Mouse (Mus musculus) embryonic facial prominence, embryonic 14.5 days (tissue): ENCODE data around the gene Hspa12a. TPM values are rescaled to one million over a fixed set of nuclear protein-coding genes. Genes with fewer than 3 reads are reported as not detected.

ENCODE experiments used
- ATAC-seq: fragments of 200-750 bp; cut with Nextera tagmentation; 2 replicates; pipeline ENCODE4 v1.8.0; 2017; ENCODE audit warnings: low read depth, moderate number of reproducible peaks, moderate TSS enrichment
- DNase-seq: peaks from one replicate; pipeline ENCODE4 v3.0.0-alpha.2; 2015; ENCODE audit warnings: low spot score
- H3K27ac ChIP-seq: fragments of 300-500 bp; sonication (generic); replicated peaks from 2 replicates; pipeline ENCODE4 v1.5.1; 2014; ENCODE audit warnings: low read depth, mild to moderate bottlenecking, low read length, moderate library complexity
- H3K27me3 ChIP-seq: fragments of 300-500 bp; sonication (generic); replicated peaks from 2 replicates; pipeline ENCODE4 v1.6.1; 2014; ENCODE audit warnings: low read length; ENCODE audit not compliant: control insufficient read depth, insufficient read depth
- H3K36me3 ChIP-seq: fragments of 300-500 bp; sonication (generic); 2 replicates; pipeline ENCODE4 v1.6.1; 2014; ENCODE audit warnings: low read length, mixed read lengths; ENCODE audit not compliant: control insufficient read depth, insufficient read depth
- H3K4me1 ChIP-seq: fragments of 300-500 bp; sonication (generic); 2 replicates; pipeline ENCODE4 v1.6.1; 2014; ENCODE audit warnings: antibody characterized with exemption, low read length; ENCODE audit not compliant: control insufficient read depth, insufficient read depth
- H3K4me2 ChIP-seq: fragments of 300-500 bp; sonication (generic); 2 replicates; pipeline ENCODE4 v1.6.1; 2014; ENCODE audit warnings: low read depth, mild to moderate bottlenecking, low read length, moderate library complexity, mixed read lengths
- H3K4me3 ChIP-seq: fragments of 300-500 bp; sonication (generic); 2 replicates; pipeline ENCODE4 v1.5.1; 2014; ENCODE audit warnings: low read depth, mild to moderate bottlenecking, low read length
- H3K9ac ChIP-seq: fragments of 300-500 bp; sonication (generic); 2 replicates; pipeline ENCODE4 v1.6.1; 2014; ENCODE audit warnings: low read depth, mild to moderate bottlenecking, low read length, moderate library complexity, mixed read lengths
- H3K9me3 ChIP-seq: fragments of 300-500 bp; sonication (generic); 2 replicates; pipeline ENCODE4 v1.6.1; 2016; ENCODE audit warnings: low read length; ENCODE audit not compliant: control insufficient read depth
- WGBS: fragments of 180-500 bp; shearing (Covaris S2); extraction: QIAGEN DNeasy Blood & Tissue Kit; methylation state at CpG from one replicate; pipeline ENCODE4 v1.1.7; 2014; 5-methylcytosine and 5-hydroxymethylcytosine counted together
- polyA plus RNA-seq: library from polyadenylated mRNA; unstranded; fragments of >200 nt; fragmentation: Nextera tagmentation; extraction: Ambion mirVana; gene quantifications from 2 replicates; pipeline ENCODE4 v1.2.1, GENCODE M21; 2014

Hspa12a gene
- polyA plus RNA-seq, 1 experiment from 2014 or later: 5.8 TPM

DNA sequence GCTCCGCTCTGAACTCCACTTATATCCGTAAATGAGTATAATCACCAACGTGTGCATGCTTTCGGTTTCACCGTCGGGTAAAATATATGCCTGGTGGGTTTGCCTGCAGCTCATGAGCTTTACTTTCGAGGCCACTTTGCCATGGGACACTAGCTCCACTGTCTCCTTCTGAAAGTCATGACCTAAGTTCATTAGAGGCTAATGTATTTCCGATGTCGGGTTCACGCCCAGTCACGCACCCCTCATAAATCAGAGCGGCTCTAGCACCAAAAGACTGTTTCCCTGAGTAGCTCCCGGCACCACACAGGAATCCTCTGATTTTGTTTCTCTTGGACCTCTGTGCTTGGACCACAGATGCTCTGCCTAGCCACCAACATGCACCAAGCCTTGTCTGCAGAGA lies 27.4 kb upstream of the Hspa12a start:
- no peak overlapping the region for H3K4me3 ChIP-seq
- no peaks in the 10 kb centered on the region for H3K9me3 ChIP-seq
- H3K4me2 ChIP-seq: no peak overlapping the region
- no peak for ATAC-seq
- no peaks in the 10 kb centered on the region for H3K4me1 ChIP-seq
- H3K9ac ChIP-seq: no peak overlapping the region
- 0 out of 2 replicates have a peak, but pooled peaks cover 3% of the 10 kb centered on the region for H3K27me3 ChIP-seq
- WGBS: 80% methylated on average over 13 of the region's 13 CpGs
- H3K36me3 ChIP-seq: no peaks in the 10 kb centered on the region
- no peak overlapping the region for H3K27ac ChIP-seq
- DNase-seq: no peak

DNA sequence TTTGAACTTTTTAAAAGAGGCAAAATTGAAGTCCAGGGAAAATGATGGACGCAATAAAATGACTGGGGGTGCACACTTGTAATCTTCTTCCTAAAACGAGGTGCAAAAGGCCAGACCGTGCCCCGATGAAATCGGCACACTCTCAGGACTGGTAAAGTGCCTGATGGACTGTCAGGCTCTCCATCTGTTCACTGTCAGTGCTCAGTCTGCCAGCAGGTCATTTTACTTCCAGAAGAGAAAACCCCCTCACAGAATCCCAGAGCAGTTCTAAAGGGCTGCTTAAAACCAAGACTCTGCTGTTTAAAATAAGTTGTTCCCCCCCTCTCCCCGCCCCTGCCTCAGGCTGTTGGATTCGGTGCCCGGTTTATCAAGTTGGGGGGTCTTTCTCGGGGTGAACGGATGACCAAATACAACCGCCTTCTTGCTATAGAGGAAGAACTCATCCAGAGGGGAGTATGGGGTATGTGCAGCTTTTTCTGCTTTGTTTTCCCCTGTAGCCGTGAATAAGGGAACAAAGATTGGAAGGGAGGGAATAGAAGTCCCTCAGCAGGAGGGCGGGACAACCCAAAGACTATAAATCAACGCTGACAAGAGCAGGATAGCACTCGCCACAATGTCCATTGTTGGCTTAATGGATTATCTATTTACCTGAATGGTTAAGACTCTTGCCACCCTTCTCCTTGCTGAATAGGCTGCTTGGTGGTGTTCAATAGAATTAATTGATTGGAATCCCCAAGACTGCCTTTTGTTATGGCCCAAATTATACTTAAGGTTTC lies 25.5 kb upstream of the Hspa12a start:
- DNase-seq: no peak
- WGBS: 43% methylated on average over 15 of the region's 15 CpGs
- Histone ChIP-seq H3K36me3 (no peaks in the 10 kb centered on the region), H3K4me2 (no peak overlapping the region), H3K27ac (no peak overlapping the region), H3K9me3 (no peaks in the 10 kb centered on the region), H3K27me3 (0 out of 2 replicates have a peak, but pooled peaks cover 3% of the 10 kb centered on the region), H3K4me1 (no peaks in the 10 kb centered on the region), H3K4me3 (no peak overlapping the region), H3K9ac (no peak overlapping the region)
- no peak for ATAC-seq

DNA sequence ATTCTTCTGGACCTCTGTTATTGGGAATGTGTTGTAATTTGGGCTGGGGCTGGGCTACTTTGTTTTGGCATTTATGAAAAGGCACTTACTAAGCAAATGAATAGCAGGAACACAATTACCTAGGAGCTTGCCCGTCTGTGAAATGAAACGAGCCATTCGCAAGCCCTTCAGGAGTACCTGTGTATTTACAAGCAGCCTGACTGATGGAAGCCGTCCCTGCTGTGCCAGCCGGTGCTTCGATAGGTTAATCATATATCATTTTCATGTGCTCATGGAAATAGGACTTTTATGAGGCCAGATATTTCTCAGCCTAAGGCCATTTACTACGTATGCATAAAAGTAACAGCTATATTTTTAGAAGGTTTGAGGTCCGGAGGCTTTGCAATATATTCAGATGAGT lies 19.6 kb upstream of the Hspa12a start:
- Histone ChIP-seq H3K9me3 (no peaks in the 10 kb centered on the region), H3K9ac (no peak overlapping the region), H3K4me2 (no peak overlapping the region), H3K27ac (no peak overlapping the region), H3K4me3 (no peak overlapping the region), H3K27me3 (0 out of 2 replicates have a peak, but pooled peaks cover 3% of the 10 kb centered on the region), H3K36me3 (no peaks in the 10 kb centered on the region), H3K4me1 (no peaks in the 10 kb centered on the region)
- ATAC-seq (no peak), DNase-seq (no peak)
- WGBS: 74% methylated on average over 8 of the region's 8 CpGs

DNA sequence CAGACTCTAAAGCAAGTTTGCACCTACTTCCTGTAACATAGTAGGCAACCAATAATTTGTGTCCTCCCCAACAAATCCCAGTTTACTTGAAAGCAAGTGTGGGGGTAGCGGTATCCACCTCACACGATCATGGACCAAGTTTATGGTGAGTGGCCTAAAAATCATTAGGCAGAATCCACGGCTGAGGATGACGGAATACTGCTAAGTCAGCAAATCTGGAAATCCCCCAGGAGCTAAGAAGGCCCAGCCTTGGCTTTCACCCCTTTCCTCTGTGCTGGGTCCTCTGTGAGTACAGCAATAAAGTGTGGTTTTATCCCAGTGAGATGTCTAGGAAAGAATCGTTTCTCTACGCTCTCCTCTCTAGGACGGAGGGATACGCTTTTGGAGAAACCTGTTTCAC lies 11.3 kb upstream of the Hspa12a start:
- Histone ChIP-seq H3K27me3 (peaks cover 7% of the 10 kb centered on the region; the same call in 1 of the 2 replicates), H3K9ac (no peak overlapping the region), H3K4me2 (no peak overlapping the region), H3K36me3 (no peaks in the 10 kb centered on the region), H3K27ac (no peak overlapping the region), H3K4me3 (no peak overlapping the region), H3K4me1 (no peaks in the 10 kb centered on the region), H3K9me3 (no peaks in the 10 kb centered on the region)
- ATAC-seq (no peak), DNase-seq (no peak)
- 89% methylated on average over 8 of the region's 8 CpGs for WGBS

DNA sequence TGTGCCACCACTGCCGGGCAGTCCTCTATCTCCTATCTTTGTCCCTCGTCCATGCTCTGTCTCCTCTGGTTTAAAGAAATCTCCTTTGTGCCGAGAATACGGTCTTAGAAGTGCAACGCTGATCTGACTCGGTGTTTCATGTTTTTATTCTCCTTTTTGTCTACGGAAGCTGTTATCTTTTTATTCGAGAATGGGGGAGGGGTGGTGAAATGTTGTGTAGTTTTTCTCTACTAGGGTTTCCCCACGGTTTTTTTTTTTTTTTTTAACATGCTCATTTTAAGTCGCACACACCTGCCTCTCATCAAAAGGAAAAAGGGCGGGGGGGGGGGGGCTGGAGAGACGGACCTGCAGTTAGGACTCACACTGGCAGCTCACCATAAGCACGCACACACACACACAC lies 8.8 kb upstream of the Hspa12a start:
- no peak for ATAC-seq
- Histone ChIP-seq H3K27me3 (peaks cover 7% of the 10 kb centered on the region; the same call in 1 of the 2 replicates), H3K27ac (no peak overlapping the region), H3K4me1 (no peaks in the 10 kb centered on the region), H3K4me2 (no peak overlapping the region), H3K9ac (no peak overlapping the region), H3K9me3 (no peaks in the 10 kb centered on the region), H3K36me3 (no peaks in the 10 kb centered on the region), H3K4me3 (no peak overlapping the region)
- DNase-seq: no peak
- 70% methylated on average over 13 of the region's 13 CpGs for WGBS

DNA sequence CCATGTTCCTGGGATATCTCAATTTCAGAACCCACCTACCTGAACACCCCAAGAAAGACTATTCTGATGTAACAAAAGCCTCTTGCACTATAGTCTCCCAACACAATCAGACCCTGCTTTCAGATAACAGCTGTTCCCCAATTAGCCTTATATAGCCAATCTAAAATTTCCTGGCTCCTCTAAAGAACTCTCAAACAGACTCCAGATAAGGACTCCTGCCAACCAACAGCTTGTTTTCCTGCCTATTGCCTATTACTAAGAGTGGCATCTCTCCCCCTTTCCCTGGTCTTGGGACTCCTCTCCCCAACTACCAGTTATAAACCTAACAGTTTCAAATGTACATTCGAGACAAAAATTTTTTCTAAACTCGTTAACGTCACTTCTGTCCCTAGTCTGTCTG lies 8.1 kb upstream of the Hspa12a start:
- ATAC-seq (no peak), DNase-seq (no peak)
- no peak overlapping the region for H3K9ac ChIP-seq
- H3K4me2 ChIP-seq: no peak overlapping the region
- H3K36me3 ChIP-seq: no peaks in the 10 kb centered on the region
- 73% methylated on average over 3 of the region's 3 CpGs for WGBS
- H3K4me3 ChIP-seq: no peak overlapping the region
- H3K9me3 ChIP-seq: no peaks in the 10 kb centered on the region
- peaks cover 7% of the 10 kb centered on the region; the same call in 1 of the 2 replicates for H3K27me3 ChIP-seq
- no peak overlapping the region for H3K27ac ChIP-seq
- H3K4me1 ChIP-seq: no peaks in the 10 kb centered on the region

DNA sequence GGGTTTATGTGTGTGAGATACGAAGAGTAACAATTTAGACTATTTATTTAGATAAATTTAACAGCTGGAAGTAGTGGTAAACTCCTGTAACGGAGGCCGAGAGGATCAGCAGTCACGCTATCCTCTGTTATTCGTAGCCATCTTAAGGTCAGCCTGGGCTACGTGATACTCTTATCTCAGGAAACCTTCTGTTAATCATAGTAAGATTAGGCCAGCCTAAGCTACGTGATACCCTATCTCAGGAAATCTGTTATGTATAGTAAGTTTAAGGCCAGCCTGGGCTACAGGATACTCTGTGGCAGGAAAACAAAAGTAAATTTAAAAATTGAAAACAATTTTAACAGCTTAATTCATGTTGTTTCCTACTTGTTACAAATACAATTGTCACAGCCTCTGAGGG lies 2.5 kb upstream of the Hspa12a start:
- WGBS: 88% methylated on average over 7 of the region's 7 CpGs

DNA sequence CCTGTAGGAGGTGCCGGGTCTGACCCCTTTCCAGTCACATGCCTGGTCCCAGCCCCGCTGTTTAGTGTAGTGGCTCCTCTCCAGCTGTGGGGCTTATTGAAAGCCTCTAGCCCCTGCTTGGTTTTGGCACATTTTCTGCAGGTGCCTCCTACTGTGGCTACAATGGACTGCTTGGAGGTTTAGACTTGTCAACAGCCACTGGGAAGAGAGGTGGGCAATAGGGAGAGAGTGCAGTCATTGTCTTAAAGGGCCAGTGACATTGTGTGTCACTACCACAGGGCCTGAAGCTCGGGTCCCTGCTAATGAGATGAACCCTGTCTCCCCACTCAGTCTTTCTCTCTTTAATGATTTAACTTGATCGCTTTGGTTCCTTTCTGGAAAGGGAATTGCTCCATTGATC lies 10.4 kb downstream of the Hspa12a start:
- H3K36me3 ChIP-seq: no peaks in the 10 kb centered on the region
- H3K9me3 ChIP-seq: no peaks in the 10 kb centered on the region
- peaks cover 43% of the 10 kb centered on the region for H3K27me3 ChIP-seq
- no peak overlapping the region for H3K4me3 ChIP-seq
- no peak overlapping the region for H3K27ac ChIP-seq
- no peaks in the 10 kb centered on the region for H3K4me1 ChIP-seq
- no peak overlapping the region for H3K4me2 ChIP-seq
- 19% methylated on average over 4 of the region's 4 CpGs for WGBS
- ATAC-seq: no peak
- DNase-seq: no peak
- no peak overlapping the region for H3K9ac ChIP-seq

More for the DNA sequence above, 2.5 kb upstream of the Hspa12a start:
- Histone ChIP-seq H3K9me3 (no peaks in the 10 kb centered on the region), H3K4me1 (peaks cover 4% of the 10 kb centered on the region; the same call in 1 of the 2 replicates), H3K27ac (no peak overlapping the region), H3K9ac (no peak overlapping the region), H3K4me3 (no peak overlapping the region), H3K4me2 (no peak overlapping the region), H3K36me3 (no peaks in the 10 kb centered on the region), H3K27me3 (0 out of 2 replicates have a peak, but pooled peaks cover 3% of the 10 kb centered on the region)
- DNase-seq: no peak
- ATAC-seq: no peak
